Mouse (Mus musculus): ENCODE results near the gene Btrc.
"Not testable (repeated sequence)": the region's sequence is repeated elsewhere in the genome, so short reads cannot be mapped to it uniquely, and the experiment has no call there.

DNA sequence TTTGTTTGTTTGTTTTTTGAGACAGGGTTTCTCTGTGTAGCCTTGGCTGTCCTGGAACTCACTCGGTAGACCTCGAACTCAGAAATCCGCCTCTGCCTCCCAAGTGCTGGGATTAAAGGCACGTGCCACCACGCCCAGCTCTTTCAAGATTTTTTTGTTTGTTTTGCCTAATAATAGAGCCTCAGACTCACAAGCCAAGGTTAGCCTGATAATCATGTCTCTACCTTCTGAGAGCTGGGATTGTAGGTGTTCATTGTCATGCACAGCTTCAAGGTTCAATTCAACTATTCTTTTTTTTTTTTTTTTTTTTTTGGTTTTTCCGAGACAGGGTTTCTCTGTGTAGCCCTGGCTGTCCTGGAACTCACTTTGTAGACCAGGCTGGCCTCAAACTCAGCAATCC, 6.7 kb upstream of the Btrc start:
- not testable (repeated sequence) for TF ChIP-seq HCFC1 (IDR thresholded peaks at IDR 0.05; ENCODE audit: low read depth, low read length); EP300 (IDR thresholded peaks at IDR 0.05; ENCODE audit: low read depth in 1 of 2, low read length in 2 of 2); CTCF (IDR thresholded peaks at IDR 0.05 in 2 of 3, conservative IDR thresholded peaks at IDR 0.05 in 1 of 3; ENCODE audit: control insufficient read depth in 1 of 3, insufficient read depth in 1 of 3, low read depth in 2 of 3, low read length in 3 of 3, poor library complexity in 1 of 3, severe bottlenecking in 1 of 3)
